Mouse (Mus musculus) cerebellum, adult 18-20 months (tissue): Measurements from ENCODE around the gene Glis1.

Source experiments
- DNase-seq, 2 experiments: peaks; one replicate each; pipeline ENCODE4 v3.0.0; 2021

Glis1 gene

DNA sequence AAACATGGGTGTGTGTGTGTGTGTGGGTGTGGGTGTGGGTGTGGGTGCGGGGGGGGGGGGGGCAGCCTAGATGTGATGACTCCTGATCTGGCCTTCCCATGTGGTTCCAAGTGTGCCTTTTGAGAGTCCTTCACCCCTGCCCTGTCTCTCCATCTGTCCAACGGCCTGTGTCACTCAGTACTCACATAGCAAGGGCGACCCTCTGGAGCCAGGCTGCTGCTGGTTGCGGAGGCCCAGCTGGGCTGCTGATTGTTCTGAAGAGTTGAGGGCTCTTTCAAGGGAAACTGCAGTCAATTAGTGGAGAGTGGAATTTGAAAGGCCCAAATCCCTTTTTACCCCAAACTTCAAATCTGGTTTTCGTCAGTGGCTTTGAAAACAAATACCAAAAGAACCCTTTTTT is 86.4 kb downstream of the Glis1 start:
- DNase-seq = no peak

DNA sequence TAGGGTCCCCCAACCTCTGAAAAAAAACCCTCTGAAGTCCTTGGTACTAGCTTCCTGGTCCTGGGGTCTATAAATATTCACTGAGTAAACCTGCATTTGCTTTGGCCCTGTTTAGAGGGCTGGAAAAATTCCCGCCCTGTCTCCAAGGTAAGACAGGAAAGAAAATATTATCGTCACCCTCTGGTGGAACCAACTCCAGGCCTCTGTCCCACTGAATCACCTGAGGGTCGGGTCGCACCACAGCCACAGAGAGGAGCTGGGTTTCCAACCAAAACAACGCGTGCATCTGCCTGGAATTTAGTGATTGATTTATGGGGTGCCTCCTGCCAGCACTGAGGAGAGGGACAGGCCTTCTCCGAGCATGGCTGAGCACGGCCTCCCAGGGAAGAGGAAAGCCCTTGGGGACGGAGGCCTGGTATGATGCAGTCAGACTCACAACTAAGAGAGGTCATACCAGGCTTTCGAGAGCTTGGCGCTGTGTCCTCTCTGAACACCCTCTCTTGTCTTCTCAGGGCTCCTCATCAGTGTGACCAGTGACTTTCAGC is 89.3 kb downstream of the Glis1 start:
- DNase-seq = no peak

DNA sequence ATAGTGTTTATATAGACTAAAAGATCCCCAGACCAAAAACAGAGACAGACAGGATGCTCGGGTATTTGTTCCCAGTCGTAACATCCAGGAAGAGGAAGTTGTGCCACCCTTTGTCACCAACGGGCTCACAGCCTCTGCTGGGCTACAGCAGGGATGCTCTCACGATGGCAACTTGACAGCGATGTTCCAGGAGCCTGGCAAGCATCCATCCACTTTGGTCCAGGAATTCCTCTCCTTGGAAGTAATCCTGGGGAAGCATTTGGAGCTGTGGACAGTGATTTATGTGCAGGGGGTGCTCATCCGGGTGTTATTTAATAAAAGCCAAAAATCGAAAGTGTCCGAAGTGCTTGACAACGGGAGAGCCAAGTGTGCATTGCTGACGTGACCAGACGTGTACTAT is 100.7 kb downstream of the Glis1 start:
- DNase-seq = peak; percentile 28 to 40

DNA sequence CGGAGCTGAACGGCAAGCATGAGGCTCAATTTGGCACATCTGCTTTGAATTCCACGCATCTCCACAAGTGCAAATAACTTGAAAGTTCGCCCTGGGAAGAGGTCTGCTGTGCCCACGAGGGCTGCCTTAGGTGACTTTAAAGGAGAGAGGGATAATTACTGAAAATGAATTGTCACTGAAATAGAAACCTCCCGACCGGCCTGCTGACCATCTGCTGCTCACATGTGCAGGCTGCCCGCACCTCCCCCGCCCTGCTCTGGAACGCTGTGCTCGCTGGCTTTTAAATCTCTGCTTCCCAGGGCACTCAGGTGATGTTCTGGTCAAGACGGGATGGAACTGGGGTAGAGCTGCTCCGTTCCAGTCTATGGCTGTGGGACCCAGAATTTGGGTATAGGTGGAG is 103.7 kb downstream of the Glis1 start:
- DNase-seq = peak; percentile 54 to 57

DNA sequence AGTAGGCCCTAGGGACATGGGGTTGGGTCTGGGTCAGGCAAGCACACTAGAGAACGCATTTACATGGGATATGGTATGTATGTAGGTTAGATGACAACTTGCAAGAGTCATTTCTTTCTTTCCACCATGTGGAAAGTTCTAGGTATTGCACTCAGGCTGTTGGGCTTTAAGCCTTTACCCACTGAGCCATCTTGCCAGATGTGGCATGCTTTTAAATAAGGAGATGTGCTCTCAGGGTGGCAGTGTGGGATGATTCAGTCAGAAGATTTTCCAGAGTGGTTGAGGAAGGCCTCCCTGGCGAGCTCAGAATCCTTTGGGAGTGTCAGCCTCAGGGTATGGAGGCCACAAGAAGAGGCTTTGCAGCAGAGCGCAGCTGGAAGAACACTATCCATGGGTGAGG is 104.2 kb downstream of the Glis1 start:
- DNase-seq = no peak

DNA sequence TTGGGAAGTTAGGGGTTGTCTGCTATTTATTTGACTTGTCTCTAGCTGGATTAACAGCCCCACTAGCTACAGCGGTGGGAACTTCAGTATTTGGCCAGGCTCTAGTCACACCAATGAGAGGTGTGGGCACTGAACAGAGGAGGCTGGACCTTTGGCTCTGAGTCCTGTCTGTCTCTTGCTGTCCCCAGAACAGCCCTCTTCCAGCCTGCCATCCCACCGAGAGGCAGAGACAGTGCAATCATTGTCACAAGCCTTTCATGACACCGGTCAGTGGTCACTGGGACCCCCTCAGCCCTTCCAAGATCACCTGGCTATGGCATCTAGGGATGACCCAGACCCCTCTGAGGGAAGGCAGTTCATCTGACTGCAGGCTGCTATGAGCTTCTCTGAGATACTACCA is 104.6 kb downstream of the Glis1 start:
- no peak for DNase-seq

DNA sequence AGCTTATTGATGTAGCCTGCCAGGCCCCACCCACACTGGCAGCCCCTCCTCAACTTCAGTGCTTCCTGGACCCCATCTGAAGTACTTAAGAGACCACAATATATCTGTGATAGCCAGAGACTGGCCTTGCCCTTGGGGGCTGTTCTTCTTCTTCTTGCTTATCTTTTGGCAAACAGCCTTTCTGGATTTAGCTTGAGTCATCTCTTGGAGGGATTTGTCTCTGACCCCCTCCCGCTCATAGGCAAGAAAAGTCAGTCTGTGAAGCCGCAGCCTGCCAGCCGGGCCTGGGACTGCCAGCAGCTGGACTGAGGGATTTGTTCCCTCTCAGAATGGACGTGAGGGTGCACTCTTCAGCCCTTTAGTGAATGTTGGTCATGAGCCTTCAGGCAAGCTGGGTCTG is 107.4 kb downstream of the Glis1 start:
- DNase-seq = no peak

DNA sequence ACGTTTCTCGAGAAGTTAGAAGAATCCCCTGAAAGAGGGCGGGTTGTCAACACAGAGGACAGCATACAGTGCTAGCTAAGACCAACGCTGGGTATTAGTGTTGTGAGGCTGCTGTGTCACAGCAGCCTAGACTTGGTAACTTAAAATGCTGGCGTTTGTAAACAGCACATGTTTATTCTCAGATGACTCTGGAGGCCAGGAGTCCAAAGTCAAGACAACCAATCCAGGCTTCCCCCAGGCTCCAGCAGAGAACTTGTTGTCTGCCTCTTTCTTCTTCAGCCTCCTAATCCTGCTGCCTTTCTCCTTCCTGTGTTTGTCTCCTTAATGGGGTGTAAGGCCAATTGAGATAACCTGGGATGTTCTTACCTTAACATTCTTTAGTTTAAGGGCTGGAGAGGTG is 110.5 kb downstream of the Glis1 start:
- DNase-seq = no peak

DNA sequence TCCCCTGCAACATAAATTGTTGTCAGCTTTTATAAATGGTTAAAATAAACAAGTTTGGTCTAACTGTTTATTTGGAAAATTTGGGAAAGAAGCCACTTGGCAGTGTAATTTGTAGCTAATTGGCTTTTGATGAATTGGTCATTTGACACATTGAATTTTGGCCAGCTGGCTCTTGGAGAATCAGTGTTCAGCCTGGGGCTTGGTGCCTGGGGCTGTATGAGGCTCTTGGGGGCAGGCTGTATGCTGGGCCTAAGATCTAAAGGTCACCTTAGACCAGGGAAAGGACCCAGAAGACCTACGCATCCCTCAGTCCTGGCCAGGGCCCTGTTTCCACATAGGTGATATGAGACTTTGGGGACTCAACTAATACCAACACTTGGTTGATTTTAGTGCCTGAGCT is 111.3 kb downstream of the Glis1 start:
- DNase-seq = no peak

DNA sequence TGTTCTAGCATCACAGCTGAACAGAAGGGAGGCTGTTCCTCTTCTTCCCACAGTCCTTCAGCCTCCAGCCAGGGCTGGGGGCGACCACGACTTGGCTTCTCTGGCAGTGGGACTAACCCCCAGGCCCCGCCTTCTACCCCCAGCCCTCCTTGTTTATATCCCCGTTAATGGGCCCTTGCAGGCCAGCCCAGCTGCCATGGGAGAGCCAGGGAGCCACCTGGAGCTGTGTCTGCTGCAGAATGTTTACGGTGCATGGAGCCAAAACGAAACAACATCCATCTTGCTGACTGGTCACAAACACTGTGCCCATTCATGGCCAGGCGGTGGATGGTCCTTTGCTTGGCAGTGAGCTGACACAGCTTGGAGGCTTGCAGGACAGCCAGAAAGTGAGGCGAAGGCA is 112.1 kb downstream of the Glis1 start:
- no peak for DNase-seq

DNA sequence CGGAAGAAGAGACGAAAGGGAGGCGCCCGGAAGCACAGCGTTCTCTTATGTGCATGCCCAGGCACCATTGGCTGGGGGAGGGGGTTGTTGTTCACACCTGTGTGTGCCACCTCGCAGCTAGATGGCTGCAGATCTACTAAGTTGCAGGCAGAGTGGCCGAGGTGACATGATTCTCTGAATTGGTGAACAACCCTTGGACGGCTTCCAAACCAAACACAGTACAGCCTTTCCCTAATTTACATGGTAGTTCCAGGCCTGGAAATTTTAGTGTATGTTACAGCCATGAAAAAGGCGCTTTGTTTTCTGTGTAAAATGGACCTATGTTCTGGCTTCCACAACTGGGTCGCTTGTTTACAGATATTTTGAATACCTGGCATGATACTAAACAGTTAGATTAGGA is 115.7 kb downstream of the Glis1 start:
- DNase-seq = no peak

DNA sequence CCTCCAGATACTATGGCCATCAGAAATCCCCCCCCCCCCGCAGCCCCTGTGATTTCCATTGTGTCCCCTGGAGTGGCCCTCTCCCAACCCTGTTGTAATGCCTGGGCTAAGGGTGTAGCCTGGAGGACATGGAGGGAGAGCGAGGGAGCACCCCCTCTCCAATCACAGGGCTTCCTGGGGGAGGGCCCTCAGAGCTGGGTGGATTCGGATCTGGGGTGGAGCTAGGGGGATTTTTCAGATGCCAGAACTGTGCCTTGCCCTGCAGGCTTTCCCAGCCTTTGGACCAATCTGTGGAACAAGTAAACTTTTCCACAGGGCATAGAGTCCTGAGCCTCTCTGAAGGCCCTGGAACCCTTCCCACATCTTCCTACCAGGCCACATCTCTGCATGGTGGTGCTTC is 116.2 kb downstream of the Glis1 start:
- no peak for DNase-seq

DNA sequence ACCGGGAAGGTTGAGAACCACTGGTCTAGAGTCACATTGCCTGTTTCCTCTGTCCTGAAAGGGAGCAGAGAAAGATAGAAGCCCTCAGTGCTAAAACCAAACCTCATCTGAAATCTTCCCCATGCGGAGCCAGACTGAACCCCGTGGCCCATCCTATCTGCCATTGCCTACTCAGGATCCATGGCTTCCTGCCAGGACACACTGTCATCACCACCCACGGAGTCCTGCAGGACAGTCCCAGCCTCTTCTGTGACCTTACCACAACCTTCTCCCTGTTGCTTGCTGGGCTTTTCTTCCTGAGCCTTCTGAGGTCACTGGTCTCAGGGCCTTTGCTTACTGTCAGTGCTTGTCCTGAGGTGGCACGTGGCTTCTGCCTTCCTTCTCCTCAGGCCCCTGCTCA is 118.3 kb downstream of the Glis1 start:
- no peak for DNase-seq

DNA sequence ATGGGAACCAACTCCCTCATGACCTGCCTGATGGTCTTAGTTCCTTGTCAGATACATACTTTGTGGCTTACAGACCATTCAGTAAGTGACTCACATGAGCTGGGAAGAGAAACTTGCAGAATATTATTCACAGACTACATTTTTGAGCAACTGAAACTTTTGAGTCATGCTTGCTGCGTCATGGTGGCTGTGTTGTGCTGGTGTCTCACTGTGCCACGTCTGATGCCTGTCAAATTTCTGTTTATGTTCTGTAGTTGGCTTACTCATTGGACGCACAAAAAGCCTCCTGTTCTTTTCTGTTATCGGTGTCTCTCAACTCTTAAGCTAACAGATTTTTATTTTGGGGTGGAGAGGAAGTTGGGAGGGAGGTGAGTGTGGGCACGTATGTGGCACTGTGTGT is 119.4 kb downstream of the Glis1 start:
- DNase-seq = no peak

DNA sequence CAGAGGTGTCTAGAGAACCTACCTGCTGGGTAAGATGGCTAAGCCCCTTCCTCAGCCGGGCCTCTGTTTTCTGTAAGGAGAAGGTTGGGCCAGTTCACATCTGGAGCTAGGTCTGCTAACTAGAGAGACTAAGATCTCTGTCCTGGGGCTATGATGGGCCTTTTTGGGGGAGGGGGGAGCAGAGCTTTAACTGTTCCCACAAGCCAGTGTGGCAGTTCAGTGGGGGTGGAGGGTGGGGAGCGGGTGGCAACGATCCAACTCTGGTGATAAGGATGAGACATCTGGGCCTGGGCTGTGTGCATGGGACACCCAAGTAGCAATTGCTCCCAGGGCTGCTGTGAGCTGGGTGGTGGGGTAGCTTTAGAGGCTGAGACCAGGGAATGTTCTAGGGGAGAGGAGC is 124.4 kb downstream of the Glis1 start:
- no peak for DNase-seq

DNA sequence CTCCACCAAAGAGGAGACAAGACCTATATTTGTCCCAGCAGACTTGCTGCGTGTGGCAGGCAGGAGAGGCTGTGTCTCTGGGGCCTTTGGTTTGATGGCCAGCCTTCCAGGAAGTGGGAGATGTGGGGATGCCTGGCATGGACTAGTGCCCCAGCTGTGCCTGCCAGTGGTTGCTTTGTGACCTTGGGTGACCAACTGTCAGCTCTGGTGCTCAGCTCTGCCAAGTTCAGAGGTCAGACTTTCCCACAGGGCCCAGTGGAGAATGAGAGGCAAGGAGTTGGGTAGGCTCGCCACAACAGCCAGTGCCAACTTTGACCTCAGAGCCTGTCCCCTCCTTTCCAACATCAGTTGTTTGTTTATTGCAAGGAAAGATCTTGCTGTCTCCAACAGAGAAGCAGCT is 126.7 kb downstream of the Glis1 start:
- no peak for DNase-seq

DNA sequence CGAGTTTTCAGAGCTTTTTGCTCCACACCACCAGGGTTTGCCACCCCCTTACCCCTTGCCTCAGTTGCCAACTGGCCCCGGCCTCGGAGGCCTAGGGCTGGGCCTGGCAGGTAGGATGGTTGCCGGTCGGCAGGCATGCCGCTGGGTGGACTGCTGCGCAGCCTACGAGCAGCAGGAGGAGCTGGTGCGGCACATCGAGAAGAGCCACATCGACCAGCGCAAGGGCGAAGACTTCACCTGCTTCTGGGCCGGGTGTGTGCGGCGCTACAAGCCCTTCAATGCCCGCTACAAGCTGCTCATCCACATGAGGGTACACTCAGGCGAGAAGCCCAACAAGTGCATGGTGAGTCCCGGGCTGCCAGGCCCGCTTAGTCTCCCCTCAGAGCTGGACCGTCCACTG is 133.8 kb downstream of the Glis1 start:
- no peak for DNase-seq

DNA sequence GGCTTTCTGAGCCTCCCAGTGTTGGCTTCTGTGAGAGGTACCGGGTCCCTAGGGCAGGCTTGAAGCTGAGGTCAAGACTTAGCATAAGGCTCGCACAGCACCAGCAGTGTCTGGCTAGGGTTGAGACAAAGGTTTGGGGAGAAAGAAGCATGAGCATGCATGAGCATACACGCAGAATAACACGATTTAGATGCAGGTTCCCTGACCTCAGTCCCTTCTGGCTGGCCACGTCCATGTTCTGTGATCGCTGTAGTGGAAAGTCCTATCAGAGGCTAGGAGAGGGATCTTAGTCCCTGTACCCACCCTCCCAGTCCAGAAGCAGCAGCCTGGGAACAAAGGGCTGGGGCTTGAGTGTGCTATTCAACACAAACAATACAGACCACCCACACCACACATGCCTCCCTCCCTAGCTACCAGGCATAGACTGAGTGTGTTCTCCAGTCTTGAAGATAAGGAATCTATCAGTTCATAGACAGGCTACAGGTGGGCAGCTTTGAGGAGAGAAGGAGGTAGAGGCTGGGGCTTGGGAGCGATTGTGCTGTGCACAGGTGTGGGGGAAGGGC is 134.6 kb downstream of the Glis1 start:
- DNase-seq = no peak

DNA sequence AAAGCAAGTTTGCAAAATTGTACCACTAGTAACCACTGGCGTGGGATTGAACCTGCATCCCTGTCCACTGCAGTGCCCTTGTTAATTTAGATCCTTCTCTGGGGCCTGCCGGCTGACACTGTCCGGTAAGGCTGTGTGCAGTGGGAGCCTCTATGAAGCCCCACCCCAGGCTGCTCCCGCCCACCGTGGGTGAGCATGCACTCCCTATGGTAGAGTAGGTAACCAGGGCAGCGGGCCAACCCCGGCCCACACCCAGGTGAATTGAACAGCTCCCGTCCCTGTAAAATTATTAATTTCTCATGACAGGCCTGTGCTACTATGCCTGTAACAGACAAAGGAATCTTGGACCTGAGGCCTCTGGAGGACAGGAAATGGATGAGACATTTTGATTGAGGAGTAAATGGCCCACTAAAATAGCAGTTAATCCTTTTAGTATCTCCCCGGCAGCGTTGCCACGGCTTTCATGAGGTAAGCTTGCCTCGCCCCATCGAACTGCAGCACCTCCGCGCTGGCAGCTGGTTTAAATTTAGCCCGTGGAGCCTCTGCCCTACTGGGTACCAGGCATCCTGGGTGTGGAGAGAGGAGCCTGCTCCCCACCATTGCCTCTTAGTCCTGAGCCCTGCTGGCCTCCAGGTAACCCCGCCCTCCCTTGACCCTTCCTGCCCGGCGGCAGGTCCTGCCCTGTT is 136.1 kb downstream of the Glis1 start:
- no peak for DNase-seq

DNA sequence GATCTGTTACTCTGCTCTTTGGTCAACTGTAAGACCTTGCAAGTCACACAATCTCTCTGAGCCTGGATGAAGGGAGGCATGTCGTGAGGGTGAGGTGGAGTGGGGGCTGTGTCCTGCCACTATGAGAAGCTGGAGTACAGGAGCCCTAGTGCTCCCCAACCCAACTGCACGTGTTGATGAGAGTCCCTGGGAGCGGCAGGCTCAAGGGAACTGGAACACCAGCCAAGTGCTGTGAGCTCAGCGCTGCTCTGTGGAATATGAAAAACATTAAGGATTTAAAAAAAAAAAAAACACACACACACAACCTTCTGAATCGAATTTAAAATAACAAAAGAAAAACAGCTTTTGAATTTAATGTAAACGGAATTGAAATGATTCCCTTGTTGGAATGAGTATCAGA is 141.4 kb downstream of the Glis1 start:
- no peak for DNase-seq

DNA sequence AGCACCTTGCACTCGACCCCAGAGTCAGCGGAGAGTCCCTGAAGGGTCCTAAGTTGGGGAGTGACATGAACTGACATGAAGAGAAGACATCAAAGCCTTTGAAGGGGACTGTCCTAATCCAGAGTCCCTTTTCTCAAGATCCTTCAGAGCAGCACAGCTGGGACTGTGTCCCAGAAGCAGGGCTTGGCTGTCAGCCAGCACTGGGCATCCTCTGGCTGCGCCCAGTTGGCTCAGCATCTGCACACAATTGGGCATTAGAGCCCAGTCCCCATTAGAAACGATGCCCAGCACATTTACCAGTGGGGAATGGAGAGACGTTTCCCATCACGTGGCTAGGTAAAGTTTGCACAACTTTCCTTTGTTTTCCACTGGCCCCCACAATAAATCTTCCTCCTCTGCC is 142.4 kb downstream of the Glis1 start:
- peak in 1 of 2 experiments; percentile 18 for DNase-seq

DNA sequence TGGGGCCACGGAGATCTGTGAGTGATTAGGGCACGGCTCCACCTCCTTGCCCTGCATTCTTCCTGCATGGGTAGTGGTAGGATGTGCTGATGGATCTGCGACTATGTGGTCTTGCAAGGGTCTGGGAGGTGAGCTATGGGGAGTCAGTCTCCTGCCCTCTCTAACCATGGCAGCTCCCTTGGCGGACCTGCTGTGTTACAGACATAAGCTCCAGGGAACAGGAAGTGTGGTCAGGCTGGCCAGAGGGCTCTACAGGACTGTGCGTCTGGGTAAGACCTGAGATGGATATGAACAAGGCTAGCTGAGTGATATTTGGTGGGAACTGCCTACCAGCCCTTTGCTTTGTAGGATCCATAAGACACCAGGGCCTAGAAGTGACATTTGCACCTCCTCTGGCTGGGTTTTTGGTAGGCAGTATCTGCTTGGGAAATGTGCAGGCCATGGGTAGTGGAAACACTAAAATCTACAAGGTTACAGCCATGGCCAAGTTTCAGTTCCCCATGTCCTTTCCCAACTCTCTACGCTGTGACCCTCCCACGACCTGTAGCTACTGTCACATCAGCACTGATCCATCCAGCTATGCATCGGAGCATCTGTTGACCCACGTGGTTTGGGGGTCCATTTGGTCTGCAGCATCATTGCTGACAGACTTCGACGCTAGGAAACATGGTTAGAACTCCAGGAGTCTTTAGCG is 142.9 kb downstream of the Glis1 start:
- DNase-seq = no peak

DNA sequence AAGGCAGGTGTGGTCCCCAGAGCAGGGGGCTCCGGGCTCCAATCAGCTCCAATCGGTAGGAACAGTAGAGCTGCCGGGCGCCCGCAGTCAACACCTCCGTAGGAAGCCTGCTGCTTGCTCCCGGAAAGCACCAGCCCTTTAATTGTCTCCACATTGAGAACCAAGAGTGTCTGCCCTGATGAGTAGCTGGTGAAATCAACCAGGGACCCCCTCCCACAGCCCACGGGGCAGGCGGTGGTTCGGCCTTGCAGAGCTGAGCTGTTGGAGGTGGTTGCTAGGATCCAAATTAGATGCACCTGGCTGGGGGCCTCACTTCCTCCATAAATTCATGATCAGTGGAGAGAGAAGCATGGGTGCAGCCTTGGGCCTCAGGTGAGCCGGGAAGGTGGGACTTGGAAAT is 146.5 kb downstream of the Glis1 start:
- DNase-seq = no peak

DNA sequence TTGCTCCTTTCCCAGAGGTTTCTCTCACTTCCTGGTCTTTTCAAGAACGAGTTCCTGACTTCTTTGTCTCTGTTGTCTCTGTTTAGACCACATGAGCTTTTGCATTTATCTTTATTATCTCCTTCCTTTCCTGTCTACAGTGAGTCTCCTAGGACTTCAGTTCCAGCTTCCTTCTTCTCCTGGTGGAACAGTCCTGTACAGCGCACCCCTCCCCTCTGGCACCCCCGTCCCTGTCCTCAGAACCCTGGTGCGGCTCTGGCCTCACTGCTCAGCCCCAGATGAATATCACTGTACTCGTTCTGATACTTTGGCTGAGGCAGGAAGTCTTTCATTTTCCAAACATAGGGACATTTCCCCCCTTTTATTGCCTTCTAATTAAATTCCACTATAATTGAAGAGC is 152.0 kb downstream of the Glis1 start:
- DNase-seq = no peak
